Mouse (Mus musculus) cerebellum, adult 9-11 months (tissue): ENCODE data around the gene Znrd1.

ENCODE experiments used
- DNase-seq: peaks from one replicate; pipeline ENCODE4 v3.0.0; 2022

The Znrd1 gene

DNA sequence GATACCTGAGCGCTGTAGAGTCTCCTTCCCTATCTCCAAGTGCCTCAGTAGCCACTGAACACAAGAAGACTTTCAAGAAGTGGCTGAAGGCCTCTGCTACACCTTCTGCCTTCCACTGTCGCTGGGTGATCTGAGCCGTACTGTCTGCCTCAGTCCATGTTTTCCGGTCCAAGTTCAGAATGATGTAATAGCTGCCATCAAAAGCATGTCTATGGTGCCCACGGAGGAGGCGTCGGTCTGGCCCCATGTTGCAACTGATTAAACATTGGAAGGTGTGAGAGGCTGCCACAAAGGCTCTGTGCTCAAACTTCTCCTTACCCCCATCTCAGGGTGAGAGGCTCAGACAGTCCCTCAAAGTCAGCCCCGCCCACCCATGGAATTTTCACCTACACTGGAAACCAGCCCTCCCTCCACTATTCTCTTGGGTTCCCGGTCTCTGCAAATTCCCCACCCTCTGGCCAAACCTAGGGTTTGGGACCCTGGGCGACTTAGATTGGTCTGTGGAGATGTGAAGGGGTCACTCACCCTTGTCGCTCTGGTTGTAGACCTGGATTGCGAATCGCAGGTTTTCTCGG is 12.0 kb upstream of the Znrd1 start:
- DNase-seq: no peak

DNA sequence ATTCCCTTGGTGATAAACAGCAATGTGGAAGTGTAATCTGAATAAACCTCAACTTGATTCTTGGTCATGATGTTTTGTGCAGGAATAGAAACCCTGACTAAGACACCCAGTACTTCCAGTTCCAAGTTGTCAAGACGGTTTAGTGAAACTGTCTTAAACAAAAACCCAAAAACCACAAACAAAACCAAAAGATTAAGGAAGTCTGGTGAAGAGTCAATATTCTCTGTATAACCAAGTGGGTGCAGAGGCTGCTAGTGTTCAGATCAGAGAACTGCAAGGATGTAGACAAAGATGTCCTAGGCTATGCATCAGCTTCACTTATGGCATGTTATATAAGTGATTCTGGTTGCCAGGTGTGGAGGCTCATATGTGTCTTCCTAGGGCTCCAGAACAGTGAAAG is 8.5 kb upstream of the Znrd1 start:
- no peak for DNase-seq

DNA sequence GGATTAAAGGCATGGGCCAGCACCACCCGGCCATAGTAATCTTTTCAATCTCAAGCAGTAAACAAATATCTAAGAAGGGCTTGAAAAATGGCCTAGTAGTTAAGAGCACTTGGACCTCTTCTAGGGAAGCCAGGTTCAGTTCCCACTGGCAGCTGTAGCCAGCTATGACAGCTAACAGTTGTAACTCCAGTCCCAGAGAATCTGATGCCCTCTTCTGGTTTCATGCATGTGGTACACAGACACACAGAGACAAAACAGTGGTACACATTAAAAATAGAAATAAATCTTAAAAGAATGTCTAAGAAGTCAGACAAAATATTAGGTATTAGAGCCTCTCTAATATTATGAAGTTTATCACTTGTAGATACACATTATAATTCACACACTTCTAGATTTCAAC is 2.8 kb upstream of the Znrd1 start:
- no peak for DNase-seq

DNA sequence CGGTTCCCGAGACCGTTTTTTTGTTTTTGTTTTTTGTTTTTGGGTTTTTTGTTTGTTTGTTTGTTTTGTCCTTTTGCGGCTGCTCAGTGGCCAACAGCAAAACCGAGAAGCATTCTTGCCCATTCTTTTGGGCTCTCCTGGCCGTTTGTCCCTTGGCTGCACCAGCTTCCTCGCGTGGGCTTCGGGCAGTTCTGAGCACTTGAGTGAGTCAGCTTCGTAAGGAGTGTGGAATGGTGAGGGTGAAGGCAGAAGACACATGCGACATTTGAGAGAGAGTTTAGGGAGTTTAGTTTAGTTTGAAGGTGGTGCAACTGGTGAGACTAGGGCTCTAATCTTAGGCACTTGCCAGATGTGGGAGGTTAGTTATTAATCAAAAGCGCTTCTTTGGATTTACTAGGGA is 525 bp upstream of the Znrd1 start:
- DNase-seq: no peak

DNA sequence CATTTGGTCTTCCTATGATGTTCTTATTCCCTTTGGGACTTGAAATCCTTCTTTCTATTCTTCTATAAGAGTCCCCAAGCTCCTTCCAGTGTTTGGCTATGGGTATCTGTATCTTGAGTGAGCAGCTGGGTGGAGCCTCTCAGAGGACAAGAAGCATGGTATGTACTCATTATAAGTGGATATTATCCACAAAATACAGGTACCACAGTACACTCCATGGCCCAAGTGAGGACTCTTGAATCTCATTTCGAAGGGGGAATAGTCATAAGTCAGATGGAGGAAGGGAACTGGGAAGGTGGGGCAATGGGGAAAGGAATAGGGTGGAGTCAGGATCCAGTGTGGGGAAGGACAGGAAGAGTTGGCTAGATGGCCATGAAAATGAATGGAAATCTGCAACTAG is 5.3 kb downstream of the Znrd1 start:
- peak; percentile 40 for DNase-seq

DNA sequence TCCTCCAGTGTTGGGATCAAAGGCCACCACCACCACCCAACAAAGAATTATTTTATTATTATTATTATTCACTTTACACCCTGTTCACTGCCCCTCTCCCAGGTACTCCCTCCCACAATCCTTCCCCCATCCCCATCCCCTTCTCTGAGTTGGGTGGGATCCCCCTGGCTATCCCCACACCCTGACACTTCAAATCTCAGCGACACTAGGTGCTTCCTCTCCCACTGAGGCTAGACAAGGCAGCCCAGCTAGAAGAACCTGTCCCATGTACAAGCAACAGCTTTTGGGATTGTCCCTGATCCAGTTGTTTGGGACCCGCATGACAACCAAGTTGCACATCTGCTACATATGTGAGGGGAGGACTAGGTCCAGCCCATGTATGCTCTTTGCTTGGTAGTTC is 5.7 kb downstream of the Znrd1 start:
- DNase-seq: peak; percentile 62

DNA sequence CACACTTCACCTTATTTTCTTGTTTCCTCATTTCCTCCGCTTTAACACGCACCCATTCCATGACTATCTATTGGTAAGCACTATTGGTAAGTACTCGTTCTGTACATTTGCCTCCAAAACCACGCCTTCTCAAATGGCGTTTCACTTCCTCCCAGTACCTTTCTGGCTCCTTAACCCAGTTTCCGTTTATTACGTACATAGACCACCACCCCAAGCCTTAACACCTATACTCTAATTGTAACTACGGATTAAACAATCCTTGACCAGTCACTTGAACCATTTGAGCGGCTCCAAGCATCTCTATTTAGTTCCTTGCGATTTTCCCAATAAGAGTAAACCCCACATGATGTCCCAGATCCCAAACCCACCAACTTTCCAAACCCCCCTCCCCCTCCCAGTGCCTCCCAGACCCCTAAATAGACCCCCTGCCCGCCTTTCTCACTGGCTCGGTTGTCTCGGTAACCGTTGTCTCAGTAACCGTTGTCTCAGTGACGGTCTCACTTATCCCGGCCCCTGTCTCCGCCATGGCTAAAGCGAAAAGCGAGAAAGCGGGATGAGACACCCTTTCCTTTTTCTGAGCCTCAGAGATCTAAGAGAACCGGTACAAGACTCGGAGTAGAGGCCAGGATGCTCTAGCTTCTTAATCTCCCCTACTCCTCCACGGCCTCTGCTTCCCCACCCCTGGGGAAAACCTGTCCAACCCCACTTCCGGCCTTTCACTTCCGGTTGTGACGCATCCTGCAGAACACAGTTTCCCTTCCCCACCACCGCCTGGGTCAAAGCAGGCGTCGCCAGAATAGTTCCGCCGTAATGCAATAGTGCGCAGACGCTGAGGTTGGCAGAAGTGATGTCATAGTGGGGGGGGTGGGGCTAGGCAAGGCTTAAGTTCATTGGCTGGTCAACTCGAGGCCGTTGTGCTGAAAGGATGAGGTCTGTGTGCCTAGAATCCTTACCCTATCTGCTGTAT is 7.1 kb downstream of the Znrd1 start, which contains the start of gene Ppp1r11:
TSS of gene Ppp1r11 (minus strand) at position 761 of the 967 bp plus-strand sequence.
- peak; percentile 98 for DNase-seq

DNA sequence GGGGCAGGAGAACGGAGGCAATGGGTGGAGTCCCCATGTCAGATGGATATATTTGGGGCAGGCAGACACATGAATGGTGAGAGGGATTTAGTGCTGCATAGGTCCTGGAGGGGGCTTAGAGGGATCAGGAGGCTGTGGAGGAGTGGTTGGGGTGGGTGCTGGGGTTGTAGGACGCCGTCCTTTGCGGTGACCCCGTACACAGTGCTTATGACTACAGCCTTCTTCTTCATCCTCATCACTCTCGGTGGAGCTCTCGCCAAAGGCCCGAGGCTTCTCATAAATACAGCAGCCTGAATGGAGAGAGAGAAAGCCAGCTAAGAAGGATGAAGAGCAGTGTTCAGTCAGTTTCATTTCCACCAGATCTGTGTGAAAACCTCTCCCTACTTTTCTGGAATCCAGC is 9.1 kb downstream of the Znrd1 start:
- DNase-seq: peak; percentile 45

DNA sequence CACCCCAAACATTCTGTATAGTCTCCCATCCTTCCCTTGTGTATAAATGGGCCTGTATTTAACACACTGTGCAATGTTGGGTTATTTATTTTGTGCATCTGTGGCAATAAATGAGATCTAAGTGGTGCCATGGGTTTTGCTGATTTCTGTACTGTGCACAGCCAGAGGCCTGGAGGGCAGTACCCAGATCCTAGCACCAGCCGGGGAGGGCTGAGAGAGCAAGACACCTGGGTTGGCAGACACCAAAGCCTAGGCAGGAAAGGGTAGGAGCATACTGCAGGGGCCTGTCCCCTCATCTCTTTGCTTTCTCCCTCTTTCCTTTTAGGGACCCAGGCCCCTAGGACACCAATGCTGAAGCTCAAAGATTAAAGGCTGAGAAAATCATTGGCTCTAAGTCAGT is 10.1 kb downstream of the Znrd1 start:
- DNase-seq: no peak

DNA sequence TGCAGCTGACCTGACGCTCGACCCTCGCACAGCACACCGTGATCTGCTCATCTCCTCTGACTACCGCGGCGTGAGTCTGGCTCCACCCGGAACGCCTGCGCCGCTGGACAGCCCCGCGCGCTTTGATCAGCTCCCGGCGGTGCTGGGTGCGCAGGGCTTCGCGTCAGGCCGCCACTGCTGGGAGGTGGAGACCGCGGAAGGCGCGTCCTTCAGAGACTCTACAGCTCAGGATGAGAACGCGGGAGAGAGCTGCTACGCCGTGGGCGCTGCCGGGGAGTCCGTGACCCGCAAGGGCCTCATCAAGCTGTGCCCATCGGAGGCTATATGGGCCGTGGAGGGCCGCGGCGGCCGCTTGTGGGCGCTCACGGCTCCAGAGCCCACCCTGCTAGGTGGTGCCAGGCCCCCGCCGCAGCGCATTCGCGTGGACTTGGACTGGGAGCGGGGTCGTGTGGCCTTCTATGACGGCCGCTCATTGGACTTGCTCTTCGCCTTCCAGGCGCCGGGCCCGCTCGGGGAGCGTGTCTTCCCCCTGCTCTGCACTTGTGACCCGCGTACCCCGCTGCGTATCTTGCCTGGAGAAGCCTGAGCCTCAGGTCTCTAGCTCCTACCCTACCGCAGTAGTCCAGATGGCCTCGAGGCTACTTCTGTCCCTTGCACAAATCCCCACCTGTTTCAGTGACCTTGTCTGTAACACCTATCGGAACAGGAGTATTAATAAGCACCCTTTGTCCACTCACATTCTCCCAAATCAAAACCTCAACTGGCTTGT is 11.1 kb downstream of the Znrd1 start:
- peak; percentile 72 for DNase-seq

DNA sequence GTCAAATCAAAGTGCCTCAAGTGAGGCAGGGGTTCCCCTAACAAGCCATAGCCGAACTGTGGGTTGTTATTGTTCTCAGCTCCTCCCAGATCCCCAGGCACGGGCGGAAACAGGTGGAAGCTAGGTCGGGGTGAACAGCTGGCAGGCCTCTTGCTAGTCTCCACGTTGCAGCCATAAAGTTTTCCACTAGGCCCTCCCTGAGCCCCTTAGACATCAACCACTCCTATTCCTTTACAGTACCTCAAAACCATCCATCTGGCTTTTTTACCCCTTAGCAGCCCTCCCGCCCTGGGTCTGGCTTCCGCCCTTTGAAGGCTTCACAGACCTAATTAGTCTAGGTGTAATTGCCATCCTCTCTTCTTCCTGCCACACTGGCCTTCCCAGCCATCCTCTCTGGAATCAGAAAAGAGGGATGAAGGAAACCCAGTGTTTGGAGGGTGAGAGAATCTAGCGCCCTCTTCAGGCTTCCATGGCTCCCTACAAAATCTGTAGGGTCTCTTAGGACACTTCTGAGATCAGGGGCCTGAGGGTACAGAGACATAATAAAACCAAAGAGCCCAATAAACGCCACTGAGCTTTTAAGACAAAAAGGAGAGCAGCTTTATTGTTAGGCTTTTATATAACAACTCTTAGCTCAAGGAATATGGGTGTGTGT is 14.1 kb downstream of the Znrd1 start:
- DNase-seq: peak; percentile 63

DNA sequence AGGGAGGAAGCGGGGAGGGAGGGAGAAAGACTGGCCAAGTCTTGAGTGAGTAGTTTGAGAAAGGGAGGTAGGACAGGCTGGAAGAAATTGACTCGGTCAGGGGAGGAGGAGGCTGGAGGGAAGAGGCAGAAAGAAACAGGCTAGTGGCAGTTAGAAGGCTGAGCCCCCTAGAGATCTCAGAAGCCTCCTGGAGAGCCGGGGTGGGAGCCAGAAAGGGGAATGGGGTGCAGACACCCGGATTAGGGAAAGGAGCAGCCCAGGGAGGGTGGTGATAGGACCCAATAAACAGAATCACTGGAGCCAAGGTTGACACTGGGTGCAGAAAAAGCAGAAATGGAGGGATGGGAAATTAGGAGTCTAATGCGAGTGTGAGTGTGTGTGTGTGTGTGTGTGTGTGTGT is 14.7 kb downstream of the Znrd1 start:
- peak; percentile 52 for DNase-seq

DNA sequence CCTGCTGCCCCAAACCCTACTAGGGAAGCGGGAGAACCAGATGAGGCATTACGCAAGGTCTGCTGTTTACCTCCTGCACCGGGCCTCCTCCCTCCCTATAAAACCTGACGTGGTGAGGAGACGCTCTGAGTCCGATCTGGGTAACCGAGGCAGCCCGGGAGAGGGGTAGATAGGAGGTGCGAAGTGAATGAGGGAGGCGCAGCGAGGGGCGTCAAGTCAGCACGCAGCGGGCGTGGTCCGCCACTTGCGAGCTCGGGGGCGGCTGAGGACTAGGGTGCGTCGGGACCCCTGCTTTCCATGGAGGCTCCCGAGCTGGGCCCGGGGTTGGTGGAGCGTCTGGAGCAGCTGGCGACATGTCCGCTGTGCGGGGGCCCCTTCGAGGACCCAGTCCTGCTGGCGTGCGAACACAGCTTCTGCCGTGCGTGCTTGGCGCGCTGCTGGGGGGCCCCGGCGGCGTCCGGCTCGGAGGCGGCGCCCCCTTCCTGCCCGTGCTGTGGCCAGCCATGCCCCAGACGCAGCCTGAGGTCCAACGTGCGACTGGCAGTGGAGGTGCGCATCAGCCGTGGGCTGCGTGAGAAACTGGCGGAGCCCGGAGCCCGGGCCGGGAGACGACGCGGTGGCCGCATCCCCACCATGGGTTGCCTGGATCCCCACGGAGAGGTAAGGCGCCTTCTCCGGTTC is 15.4 kb downstream of the Znrd1 start, which contains the start of gene Rnf39:
TSS of gene Rnf39 (plus strand) at position 128 of the 681 bp plus-strand sequence.
- no peak for DNase-seq

DNA sequence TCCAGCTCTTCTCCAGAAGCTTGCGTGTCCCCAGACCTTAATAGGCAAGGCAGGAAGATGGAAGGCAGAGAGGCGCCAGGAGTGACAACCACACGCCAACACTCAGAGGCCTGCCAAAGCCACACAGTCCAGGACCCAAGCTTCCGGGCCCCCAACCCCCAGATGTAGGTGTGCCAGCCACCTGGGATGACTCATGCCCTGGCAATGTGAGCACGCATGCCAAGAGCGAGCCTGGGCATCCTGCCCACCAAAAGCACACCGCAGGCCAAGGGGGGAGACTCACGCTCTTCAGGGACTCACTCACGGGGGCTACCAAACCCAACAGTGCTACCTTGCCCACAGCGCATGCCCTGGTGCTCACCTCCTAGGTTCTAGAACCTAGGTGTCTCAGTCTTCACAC is 16.0 kb downstream of the Znrd1 start:
- peak; percentile 89 for DNase-seq

DNA sequence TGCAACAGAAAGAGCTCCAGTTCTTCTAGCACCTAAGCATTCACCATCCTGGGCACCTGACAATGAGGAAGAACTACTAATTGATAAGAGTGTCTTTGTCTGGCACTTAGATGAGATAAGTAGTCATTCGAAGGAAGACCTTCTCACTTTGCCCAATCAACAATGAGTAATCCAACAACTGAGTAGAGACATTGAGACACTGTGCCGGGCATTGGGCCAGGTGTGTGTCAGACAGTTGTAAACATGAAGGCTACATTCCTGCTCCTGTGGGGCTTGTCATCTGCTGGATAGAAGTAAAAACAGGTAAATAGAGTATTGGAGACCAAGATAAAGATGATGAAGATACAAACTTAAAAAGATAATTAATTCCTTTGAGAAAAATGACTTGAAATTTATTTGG is 20.3 kb downstream of the Znrd1 start:
- DNase-seq: no peak

DNA sequence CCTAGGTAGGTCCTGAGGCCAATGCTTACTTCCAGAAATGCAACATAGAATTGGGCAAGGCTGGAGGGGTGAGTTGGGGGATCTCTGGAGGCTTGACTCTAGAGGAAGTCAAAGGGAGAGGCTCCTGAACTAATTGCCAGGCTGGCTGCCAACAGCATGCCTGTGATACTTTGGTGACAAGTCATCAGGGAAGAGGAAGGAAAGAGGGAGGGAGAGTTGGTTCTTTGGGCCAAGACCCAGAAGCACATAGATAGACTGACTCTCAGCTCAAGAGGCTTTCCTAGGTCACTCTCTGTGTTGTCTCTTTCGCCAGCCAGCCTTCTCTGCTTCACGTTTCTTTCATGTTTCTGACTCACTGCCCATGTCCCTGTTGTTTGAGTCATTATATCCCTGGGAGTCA is 26.6 kb downstream of the Znrd1 start:
- no peak for DNase-seq

DNA sequence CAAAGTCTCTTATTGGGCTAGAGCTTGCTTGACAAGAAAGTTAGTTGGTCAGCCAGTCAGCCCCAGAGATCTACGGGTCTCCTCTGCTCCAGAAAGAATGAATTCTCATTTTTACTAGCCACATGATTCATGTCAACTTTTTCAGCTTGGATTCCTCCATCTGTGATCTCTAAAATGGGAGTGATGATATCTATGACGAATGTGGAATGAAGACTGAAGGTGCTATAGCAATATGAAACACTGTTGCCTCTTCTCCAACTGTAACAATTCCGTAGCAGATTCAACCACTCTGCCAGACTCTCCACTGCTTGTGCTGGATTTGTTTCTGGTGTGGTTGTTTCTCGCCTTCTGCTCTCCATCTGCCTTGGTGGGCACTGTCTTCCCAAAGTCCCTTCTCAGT is 27.2 kb downstream of the Znrd1 start:
- DNase-seq: no peak

DNA sequence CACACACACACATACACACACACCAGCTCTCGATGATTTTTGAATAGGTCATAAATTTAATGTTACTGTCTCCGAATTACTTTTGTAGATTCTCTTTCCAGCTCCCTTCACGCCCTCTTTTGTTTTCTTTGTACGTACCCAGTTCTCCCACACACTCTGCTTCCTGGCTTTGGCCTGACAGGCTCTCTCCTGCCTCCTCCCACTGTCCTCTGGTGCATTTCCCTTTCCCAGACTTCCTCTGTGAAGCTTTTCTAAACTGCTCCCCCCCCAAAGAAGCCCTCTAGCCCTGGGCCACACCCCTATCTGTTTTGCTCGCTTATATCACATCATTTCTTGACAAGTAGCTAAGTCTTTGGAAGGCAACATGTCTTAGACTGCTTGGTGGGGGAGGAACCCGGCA is 28.1 kb downstream of the Znrd1 start:
- no peak for DNase-seq

DNA sequence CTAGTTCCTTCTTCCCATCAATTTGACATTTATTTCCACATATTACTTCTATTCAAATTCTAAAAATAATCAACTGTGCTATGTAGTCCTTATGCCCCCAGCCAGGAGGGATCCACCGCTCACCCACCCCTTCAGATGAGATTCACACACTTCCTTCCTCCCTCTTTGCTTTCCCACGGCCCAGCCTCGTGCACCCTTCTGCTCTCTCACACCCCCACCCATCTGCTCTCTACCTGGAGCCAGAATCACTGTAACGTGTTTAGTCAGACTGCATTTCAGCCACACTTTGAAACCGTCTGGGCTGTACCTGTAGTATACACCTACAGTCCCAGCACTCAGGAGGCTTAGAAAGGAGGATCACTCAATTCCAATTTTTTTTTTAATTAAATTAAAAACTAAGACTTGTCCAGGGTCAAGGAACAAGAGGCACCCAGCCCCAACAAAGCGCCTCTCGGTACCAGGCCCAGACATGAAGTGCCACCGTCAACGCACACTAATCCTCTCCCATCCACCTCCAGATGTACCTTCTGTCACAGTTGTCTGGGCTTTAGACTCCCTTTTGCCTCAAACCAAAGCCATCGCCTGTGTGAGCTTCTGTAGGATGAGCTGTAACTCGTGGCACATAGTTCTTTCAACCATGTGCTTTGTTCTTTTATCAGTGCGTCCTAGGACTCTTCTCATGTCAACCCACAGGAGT is 29.0 kb downstream of the Znrd1 start:
- DNase-seq: no peak

DNA sequence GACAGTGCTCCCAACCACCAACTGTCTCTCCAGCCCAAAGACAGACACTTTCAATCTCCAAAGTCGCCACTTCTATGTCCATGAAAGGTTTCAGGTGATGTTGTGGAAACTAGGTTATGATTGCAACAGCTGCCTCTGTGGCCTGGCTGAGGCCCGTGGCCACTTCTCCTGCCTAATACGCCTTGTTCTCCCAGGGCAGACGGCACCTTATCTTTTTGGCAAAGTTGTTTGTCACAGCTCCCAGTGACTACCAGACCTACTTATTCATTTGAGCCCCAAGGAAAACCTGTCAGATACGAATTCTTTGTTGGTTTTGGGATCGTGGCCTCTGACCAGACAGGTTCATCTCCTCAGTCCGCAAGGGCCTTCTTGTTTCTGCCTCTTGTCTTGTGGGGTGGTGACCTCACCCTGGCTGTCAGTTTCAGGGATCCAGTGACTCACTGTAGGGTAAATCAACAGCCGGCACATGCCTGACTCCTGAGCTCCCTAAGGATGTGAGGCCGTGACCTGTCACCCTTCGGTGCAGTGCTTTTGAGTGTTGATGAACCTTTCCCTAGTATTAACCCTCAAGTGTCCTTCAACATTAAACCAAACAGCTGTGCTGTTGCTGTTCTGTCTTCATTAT is 30.8 kb downstream of the Znrd1 start:
- DNase-seq: no peak

DNA sequence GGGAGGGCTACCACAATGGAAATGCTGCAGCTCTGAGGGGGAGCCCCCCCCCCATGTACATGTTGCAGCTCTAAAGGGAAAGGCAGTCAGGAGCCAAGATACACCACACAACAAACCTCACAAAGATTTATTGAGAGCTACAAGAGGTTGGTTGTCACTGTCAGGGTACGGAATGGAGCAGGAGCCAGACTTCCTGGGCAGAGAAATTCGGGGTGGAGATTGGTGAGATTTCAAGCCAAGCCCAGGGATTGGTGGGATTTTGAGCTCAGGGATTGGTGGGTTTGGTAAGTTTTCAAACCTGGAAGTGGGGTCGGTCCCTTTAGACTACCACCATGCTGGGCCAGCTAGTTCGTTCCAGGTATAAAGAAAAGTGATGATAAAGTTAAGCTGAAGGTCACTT is 34.9 kb downstream of the Znrd1 start:
- no peak for DNase-seq
